Mouse (Mus musculus) midbrain, postnatal 0 days (tissue): ENCODE measurements around the gene Prpf6. TPM values are rescaled to one million over a fixed set of nuclear protein-coding genes. Genes with fewer than 3 reads are reported as not detected.

Source experiments
- ATAC-seq: fragments of 200-750 bp; cut with Nextera tagmentation; 2 replicates; pipeline ENCODE4 v1.8.0; 2017; ENCODE audit warnings: moderate number of reproducible peaks, mild to moderate bottlenecking, moderate TSS enrichment, moderate library complexity; ENCODE audit not compliant: low FRiP score
- DNase-seq: peaks from one replicate; pipeline ENCODE4 v3.0.0-alpha.2; 2015; ENCODE audit warnings: low spot score
- H3K27ac ChIP-seq: fragments of 300-500 bp; sonication (generic); 2 replicates; pipeline ENCODE4 v1.5.1; 2014; ENCODE audit warnings: low read depth, mild to moderate bottlenecking, low read length, mixed read lengths
- H3K27me3 ChIP-seq: fragments of 300-500 bp; sonication (generic); 2 replicates; pipeline ENCODE4 v1.6.1; 2014; ENCODE audit warnings: low read length, control low read depth, mixed read lengths; ENCODE audit not compliant: insufficient read depth
- H3K36me3 ChIP-seq: fragments of 300-500 bp; sonication (generic); 2 replicates; pipeline ENCODE4 v1.6.1; 2014; ENCODE audit warnings: low read length, control low read depth, mixed read lengths; ENCODE audit not compliant: insufficient read depth
- H3K4me1 ChIP-seq: fragments of 300-500 bp; sonication (generic); 2 replicates; pipeline ENCODE4 v1.6.1; 2014; ENCODE audit warnings: mild to moderate bottlenecking, control low read depth, antibody characterized with exemption, low read length, mixed read lengths; ENCODE audit not compliant: insufficient read depth
- H3K4me2 ChIP-seq: fragments of 300-500 bp; sonication (generic); 2 replicates; pipeline ENCODE4 v1.6.1; 2014; ENCODE audit warnings: low read depth, mild to moderate bottlenecking, low read length, mixed read lengths; ENCODE audit not compliant: poor library complexity, severe bottlenecking
- H3K4me3 ChIP-seq: fragments of 300-500 bp; sonication (generic); 2 replicates; pipeline ENCODE4 v1.5.1; 2014; ENCODE audit warnings: low read depth, mild to moderate bottlenecking, low read length, moderate library complexity
- H3K9ac ChIP-seq: fragments of 300-500 bp; sonication (generic); replicated peaks from 2 replicates; pipeline ENCODE4 v1.6.1; 2014; ENCODE audit warnings: mild to moderate bottlenecking, low read length, moderate library complexity, mixed read lengths; ENCODE audit not compliant: poor library complexity, severe bottlenecking
- H3K9me3 ChIP-seq: fragments of 300-500 bp; sonication (generic); 2 replicates; pipeline ENCODE4 v1.6.1; 2016; ENCODE audit warnings: low read length, control low read depth
- CTCF ChIP-seq: IDR thresholded peaks from 2 replicates; pipeline ENCODE4 v1.5.1; 2016; ENCODE audit warnings: antibody characterized with exemption, mild to moderate bottlenecking
- WGBS: fragments of 180-500 bp; shearing (Covaris S2); extraction: QIAGEN DNeasy Blood & Tissue Kit; methylation state at CpG from one replicate; pipeline ENCODE4 v1.1.7; 2014; 5-methylcytosine and 5-hydroxymethylcytosine counted together
- microRNA-seq: library from miRNA; unstranded; fragments of <30 nt; microRNA quantifications from one replicate; pipeline ENCODE4, GENCODE M21; 2016; ENCODE audit warnings: borderline number of aligned reads
- polyA plus RNA-seq: library from polyadenylated mRNA; unstranded; fragments of >200 nt; fragmentation: Nextera tagmentation; extraction: Ambion mirVana; gene quantifications from 2 replicates; pipeline ENCODE4 v1.2.1, GENCODE M21; 2015
- total RNA-seq: library from RNA; depleted of rRNA; stranded (reverse); fragments of >200 nt; gene quantifications from 2 replicates; pipeline ENCODE4 v1.2.3, GENCODE M21; 2014; rRNA removed

Gene Prpf6
- total and polyA plus RNA-seq, 2 experiments from 2014 or later, result 34.4 to 40.5 TPM

- Histone ChIP-seq H3K4me2 (no peak overlapping the region), H3K4me3 (no peak overlapping the region), H3K27me3 (no peaks in the 10 kb centered on the region), H3K27ac (no peak overlapping the region), H3K9me3 (no peaks in the 10 kb centered on the region), H3K36me3 (no peaks in the 10 kb centered on the region), H3K4me1 (peaks cover 11% of the 10 kb centered on the region), H3K9ac (no peak overlapping the region)
- ATAC-seq, result no peak
- WGBS, result 78% methylated on average over 33 of the region's 33 CpGs
- TF ChIP-seq CTCF, result no peak
- no peak for DNase-seq
These were observed 105.2 kb downstream of the Prpf6 start for GRCm38 (mm10) chr2:181696801-181697420.

DNA sequence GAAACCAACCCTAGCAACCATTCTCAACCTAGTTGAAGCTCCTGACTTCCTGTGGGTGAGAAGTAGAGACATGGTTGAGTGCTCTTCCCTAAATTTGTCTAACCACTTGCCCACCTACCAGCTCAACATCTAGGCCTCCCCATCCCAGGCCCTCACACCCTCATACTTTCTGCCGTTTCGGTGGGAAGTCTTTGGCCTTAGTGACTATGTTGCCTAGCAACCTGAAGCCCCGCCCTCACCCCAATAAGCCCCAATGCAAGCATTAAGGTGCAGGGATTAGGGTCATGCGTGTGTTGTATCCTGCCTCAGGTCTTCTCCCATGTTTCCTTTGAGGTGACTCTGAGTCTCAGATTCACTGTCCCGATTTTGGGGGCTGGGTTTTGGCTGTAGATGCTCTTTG is 106.6 kb downstream of the Prpf6 start, which contains the start of gene Lkaaear1:
Lkaaear1 (minus strand) TSS at position 202 of the 400 bp plus-strand sequence.
- no peak for TF ChIP-seq CTCF
- Histone ChIP-seq H3K4me3 (no peak within 1 kb of the TSS), H3K27ac (no peak within 1 kb of the TSS), H3K27me3 (no peaks in the 10 kb centered on the region), H3K4me1 (no peaks in the 10 kb centered on the region), H3K9ac (no peak within 1 kb of the TSS), H3K9me3 (no peaks in the 10 kb centered on the region), H3K4me2 (no peak within 1 kb of the TSS), H3K36me3 (no peaks in the 10 kb centered on the region)
- DNase-seq, result no peak
- no peak for ATAC-seq
- WGBS, result 35% methylated on average over 5 of the region's 5 CpGs

Small RNAs within 50 kb of the gene (microRNA-seq; reads per million reads assigned to microRNA genes)
- gene Mir7006, result not detected

Other genes starting within 250 kb of the Prpf6 start
- gene Zgpat, start 226.9 kb upstream of the Prpf6 start, total RNA-seq, result 79.2 and 102 TPM in 2 replicates
- gene Zgpat, start 226.9 kb upstream of the Prpf6 start, polyA plus RNA-seq, result 44.3 and 48.8 TPM in 2 replicates
- gene Arfrp1, start 226.5 kb upstream of the Prpf6 start, total RNA-seq, result 25.4 and 27.2 TPM in 2 replicates
- 72.1 and 77.1 TPM in 2 replicates for gene Arfrp1, start 226.5 kb upstream of the Prpf6 start, polyA plus RNA-seq
- gene Lime1, start 211.8 kb upstream of the Prpf6 start, total RNA-seq, result 36.4 and 44.8 TPM in 2 replicates
- gene Lime1, start 211.8 kb upstream of the Prpf6 start, polyA plus RNA-seq, result 30.3 and 32.4 TPM in 2 replicates
- gene Zbtb46, start 132.4 kb upstream of the Prpf6 start, total RNA-seq, result 25.8 and 29.8 TPM in 2 replicates
- gene Zbtb46, start 132.4 kb upstream of the Prpf6 start, polyA plus RNA-seq, result 16.7 and 18.4 TPM in 2 replicates
- gene Abhd16b, start 98.7 kb upstream of the Prpf6 start, total RNA-seq, result not detected in 2 replicates
- not detected in 2 replicates for gene Abhd16b, start 98.7 kb upstream of the Prpf6 start, polyA plus RNA-seq
- gene Tpd52l2, start 94.7 kb upstream of the Prpf6 start, total RNA-seq, result 69.5 and 85.6 TPM in 2 replicates
- 112 and 116 TPM in 2 replicates for gene Tpd52l2, start 94.7 kb upstream of the Prpf6 start, polyA plus RNA-seq
- gene Dnajc5, start 71.4 kb upstream of the Prpf6 start, total RNA-seq, result 416 and 487 TPM in 2 replicates
- 303 and 316 TPM in 2 replicates for gene Dnajc5, start 71.4 kb upstream of the Prpf6 start, polyA plus RNA-seq
- 49.8 and 63.9 TPM in 2 replicates for gene Uckl1, start 7.0 kb upstream of the Prpf6 start, total RNA-seq
- gene Uckl1, start 7.0 kb upstream of the Prpf6 start, polyA plus RNA-seq, result 45.2 and 52.7 TPM in 2 replicates
- gene Zfp512b, start 935 bp downstream of the Prpf6 start, total RNA-seq, result 60.0 and 85.1 TPM in 2 replicates
- 81.1 and 99.7 TPM in 2 replicates for gene Zfp512b, start 935 bp downstream of the Prpf6 start, polyA plus RNA-seq
- 140 and 142 TPM in 2 replicates for gene Samd10, start 7.3 kb downstream of the Prpf6 start, total RNA-seq
- gene Samd10, start 7.3 kb downstream of the Prpf6 start, polyA plus RNA-seq, result 174 and 179 TPM in 2 replicates
- gene Gm29797, start 65.2 kb downstream of the Prpf6 start, total RNA-seq, result not detected in 2 replicates
- not detected in 2 replicates for gene Gm29797, start 65.2 kb downstream of the Prpf6 start, polyA plus RNA-seq
- 8.3 and 15.4 TPM in 2 replicates for gene Sox18, start 79.8 kb downstream of the Prpf6 start, total RNA-seq
- gene Sox18, start 79.8 kb downstream of the Prpf6 start, polyA plus RNA-seq, result 9.2 and 11.2 TPM in 2 replicates
- 50.8 and 54.4 TPM in 2 replicates for gene Tcea2, start 88.4 kb downstream of the Prpf6 start, total RNA-seq
- 61.9 and 68.2 TPM in 2 replicates for gene Tcea2, start 88.4 kb downstream of the Prpf6 start, polyA plus RNA-seq
- 51.2 and 65.2 TPM in 2 replicates for gene Rgs19, start 102.1 kb downstream of the Prpf6 start, total RNA-seq
- 63.6 and 69.4 TPM in 2 replicates for gene Rgs19, start 102.1 kb downstream of the Prpf6 start, polyA plus RNA-seq
- not detected in 2 replicates for gene Lkaaear1, start 106.6 kb downstream of the Prpf6 start, total RNA-seq
- not detected in 2 replicates for gene Lkaaear1, start 106.6 kb downstream of the Prpf6 start, polyA plus RNA-seq
- 195 and 210 TPM in 2 replicates for gene Oprl1, start 123.1 kb downstream of the Prpf6 start, total RNA-seq
- gene Oprl1, start 123.1 kb downstream of the Prpf6 start, polyA plus RNA-seq, result 88.1 and 93.6 TPM in 2 replicates
- gene Myt1, start 171.5 kb downstream of the Prpf6 start, total RNA-seq, result 47.7 and 57.4 TPM in 2 replicates
- 5.5 and 7.6 TPM in 2 replicates for gene Myt1, start 171.5 kb downstream of the Prpf6 start, polyA plus RNA-seq
- gene Pcmtd2, start 246.0 kb downstream of the Prpf6 start, total RNA-seq, result 28.9 and 37.4 TPM in 2 replicates
- gene Pcmtd2, start 246.0 kb downstream of the Prpf6 start, polyA plus RNA-seq, result 21.6 and 22.5 TPM in 2 replicates